Mouse (Mus musculus): ENCODE data around the gene Nefh. TPM values are rescaled to one million over a fixed set of nuclear protein-coding genes. Genes with fewer than 3 reads are reported as not detected.
A peak's percentile ranks its signal among the peaks of the same experiment; 100 is the strongest.

Nefh gene
- total RNA-seq, 1 experiment from 2014 or later: 0.47 TPM

GRCm38 (mm10) chr11:4963099-4963808 is 15.4 kb upstream of the Nefh start:
- no peak for ATAC-seq (ENCODE audit: extremely low read depth, insufficient number of reproducible peaks, low FRiP score, poor library complexity, severe bottlenecking)

GRCm38 (mm10) chr11:4953918-4954317 is 6.1 kb upstream of the Nefh start:
- ATAC-seq (ENCODE audit: extremely low read depth, insufficient number of reproducible peaks, low FRiP score, poor library complexity, severe bottlenecking): no peak

GRCm38 (mm10) chr11:4953401-4953800 is 5.5 kb upstream of the Nefh start:
- no peak for ATAC-seq (ENCODE audit: extremely low read depth, insufficient number of reproducible peaks, low FRiP score, poor library complexity, severe bottlenecking)

GRCm38 (mm10) chr11:4949256-4950044 is 1.6 kb upstream of the Nefh start:
- ATAC-seq (ENCODE audit: extremely low read depth, insufficient number of reproducible peaks, low FRiP score, poor library complexity, severe bottlenecking): no peak

GRCm38 (mm10) chr11:4948792-4949191 is 928 bp upstream of the Nefh start:
- ATAC-seq (ENCODE audit: extremely low read depth, insufficient number of reproducible peaks, low FRiP score, poor library complexity, severe bottlenecking): no peak

- peak; percentile 45; the same call in 1 of the 2 replicates for ATAC-seq (ENCODE audit: extremely low read depth, insufficient number of reproducible peaks, low FRiP score, poor library complexity, severe bottlenecking)
Observed at GRCm38 (mm10) chr11:4946947-4947812, 684 bp downstream of the Nefh start.

- ATAC-seq (ENCODE audit: extremely low read depth, insufficient number of reproducible peaks, low FRiP score, poor library complexity, severe bottlenecking): no peak
Observed at GRCm38 (mm10) chr11:4946530-4946929, 1.3 kb downstream of the Nefh start.

- no peak for ATAC-seq (ENCODE audit: extremely low read depth, insufficient number of reproducible peaks, low FRiP score, poor library complexity, severe bottlenecking)
Observed at GRCm38 (mm10) chr11:4936243-4936642, 11.6 kb downstream of the Nefh start.

DNA sequence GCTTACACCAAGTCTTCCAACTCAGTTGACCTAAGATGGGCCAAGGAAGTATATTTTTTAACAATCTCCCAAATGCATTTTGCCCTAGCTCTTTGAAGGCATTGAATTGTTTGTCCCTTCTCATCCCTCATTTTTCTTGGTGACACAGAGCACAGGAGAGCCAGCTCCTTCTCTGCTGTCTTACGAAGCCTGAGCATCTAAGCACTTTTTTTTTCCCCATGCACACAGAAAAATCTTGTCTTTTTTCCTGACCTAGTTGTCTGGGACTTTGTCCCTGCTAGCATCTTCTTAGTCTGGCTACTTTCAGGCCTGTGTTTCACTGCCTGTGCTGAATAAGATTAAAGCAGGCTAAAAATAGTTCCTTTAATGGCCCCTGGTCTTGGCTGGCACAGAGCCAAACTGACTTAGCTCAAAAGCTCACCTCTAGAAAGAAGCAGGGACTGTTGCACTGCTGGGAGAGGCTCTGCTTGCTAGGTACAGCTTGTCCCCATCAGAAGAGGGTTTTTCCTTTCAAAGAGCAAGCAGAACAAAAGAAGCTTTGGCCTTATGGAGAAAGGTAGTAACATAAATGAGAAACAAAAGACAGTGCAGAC is 16.8 kb downstream of the Nefh start:
- ATAC-seq (ENCODE audit: extremely low read depth, insufficient number of reproducible peaks, low FRiP score, poor library complexity, severe bottlenecking): no peak

- no peak for ATAC-seq (ENCODE audit: extremely low read depth, insufficient number of reproducible peaks, low FRiP score, poor library complexity, severe bottlenecking)
Observed at GRCm38 (mm10) chr11:4927224-4927623, 20.6 kb downstream of the Nefh start.

- ATAC-seq (ENCODE audit: extremely low read depth, insufficient number of reproducible peaks, low FRiP score, poor library complexity, severe bottlenecking): no peak
Observed at GRCm38 (mm10) chr11:4921751-4922150, 26.1 kb downstream of the Nefh start.

- no peak for ATAC-seq (ENCODE audit: extremely low read depth, insufficient number of reproducible peaks, low FRiP score, poor library complexity, severe bottlenecking)
Observed at GRCm38 (mm10) chr11:4921281-4921680, 26.6 kb downstream of the Nefh start.

DNA sequence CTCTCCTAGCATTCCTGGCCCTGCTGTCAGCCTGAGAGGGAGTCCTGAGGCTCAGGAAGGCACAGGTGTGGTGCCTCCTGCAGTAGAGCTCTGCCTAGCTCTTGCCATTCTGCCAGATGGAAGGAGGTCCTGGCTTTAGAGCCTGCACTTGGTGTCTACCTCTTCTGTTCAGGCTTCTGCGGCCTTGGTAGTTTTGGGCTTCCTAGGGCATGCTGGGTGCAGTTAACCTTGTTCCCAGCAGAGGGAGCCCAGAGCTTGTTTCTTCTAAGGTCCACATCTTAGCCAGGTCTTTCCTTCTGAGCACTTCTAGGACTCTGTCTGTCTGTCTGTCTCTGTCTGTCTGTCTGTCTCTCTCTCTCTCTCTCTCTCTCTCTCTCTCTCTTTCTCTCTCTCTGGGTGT is 31.8 kb downstream of the Nefh start:
- peak; percentile 46; the same call in 1 of the 2 replicates for ATAC-seq (ENCODE audit: extremely low read depth, insufficient number of reproducible peaks, low FRiP score, poor library complexity, severe bottlenecking)

DNA sequence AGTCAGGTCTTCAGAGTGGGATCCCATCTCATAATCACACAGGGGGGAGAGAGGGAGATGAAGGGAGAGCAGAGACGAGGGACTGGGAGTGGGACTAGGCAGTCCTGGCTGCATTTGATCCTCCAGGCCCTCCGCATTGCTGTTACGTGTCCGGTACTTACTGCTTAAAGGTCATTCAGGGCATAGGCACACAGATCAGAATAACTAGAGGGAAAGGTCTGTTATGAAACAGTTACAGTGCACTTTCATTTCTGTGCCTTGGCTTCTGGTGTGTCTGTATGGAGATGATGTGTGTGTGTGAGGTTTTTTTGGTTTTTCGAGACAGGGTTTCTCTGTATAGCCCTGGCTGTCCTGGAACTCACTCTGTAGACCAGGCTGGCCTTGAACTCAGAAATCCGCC is 41.6 kb downstream of the Nefh start:
- ATAC-seq (ENCODE audit: extremely low read depth, insufficient number of reproducible peaks, low FRiP score, poor library complexity, severe bottlenecking): no peak

DNA sequence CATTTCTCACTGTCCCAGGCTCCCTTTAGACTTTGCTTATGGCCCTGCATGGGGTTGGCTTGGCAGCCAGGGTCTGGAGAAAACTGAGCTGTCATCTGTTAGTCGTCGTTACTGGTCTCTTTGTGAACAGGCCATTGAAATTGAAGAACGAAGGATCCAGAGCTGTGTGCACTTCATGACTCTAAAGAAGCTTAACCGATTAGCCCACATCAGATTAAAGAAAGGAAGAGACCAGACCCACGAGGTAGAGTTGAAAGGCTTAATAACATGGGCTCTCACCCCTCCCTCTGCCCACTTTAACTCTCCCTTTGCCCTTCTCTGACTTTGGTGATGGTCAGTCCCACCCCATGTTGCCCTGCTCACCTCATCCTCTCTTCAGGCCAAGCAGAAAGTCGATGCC is 45.9 kb downstream of the Nefh start:
- ATAC-seq (ENCODE audit: extremely low read depth, insufficient number of reproducible peaks, low FRiP score, poor library complexity, severe bottlenecking): no peak

DNA sequence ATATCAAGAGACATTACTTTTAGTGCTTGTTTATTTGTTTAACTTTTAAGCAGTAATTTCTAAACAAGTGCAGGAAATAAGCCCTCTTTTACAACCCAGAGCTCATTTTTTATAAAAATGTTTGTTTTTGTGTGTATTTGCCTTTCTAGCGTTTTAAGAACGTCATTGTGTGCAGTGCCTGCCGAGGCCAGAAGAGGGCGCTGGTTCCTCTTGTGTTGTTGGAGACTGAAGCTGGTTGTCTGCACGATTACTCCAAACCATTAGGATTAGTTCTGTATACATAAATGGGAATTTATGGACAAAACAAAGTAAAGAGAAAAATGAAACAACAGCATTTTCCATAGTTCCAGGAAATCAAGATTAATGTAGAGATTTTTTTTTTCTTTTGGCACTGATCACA is 47.4 kb downstream of the Nefh start:
- ATAC-seq (ENCODE audit: extremely low read depth, insufficient number of reproducible peaks, low FRiP score, poor library complexity, severe bottlenecking): no peak

GRCm38 (mm10) chr11:4894848-4895816 is 52.7 kb downstream of the Nefh start, which contains the start of gene Thoc5:
Thoc5 (plus strand) TSS chr11:4895320.
- ATAC-seq (ENCODE audit: extremely low read depth, insufficient number of reproducible peaks, low FRiP score, poor library complexity, severe bottlenecking): peak; percentile 88
